8 mouse cellular contexts compared by ENCODE assay signal in the genomic region with DNA sequence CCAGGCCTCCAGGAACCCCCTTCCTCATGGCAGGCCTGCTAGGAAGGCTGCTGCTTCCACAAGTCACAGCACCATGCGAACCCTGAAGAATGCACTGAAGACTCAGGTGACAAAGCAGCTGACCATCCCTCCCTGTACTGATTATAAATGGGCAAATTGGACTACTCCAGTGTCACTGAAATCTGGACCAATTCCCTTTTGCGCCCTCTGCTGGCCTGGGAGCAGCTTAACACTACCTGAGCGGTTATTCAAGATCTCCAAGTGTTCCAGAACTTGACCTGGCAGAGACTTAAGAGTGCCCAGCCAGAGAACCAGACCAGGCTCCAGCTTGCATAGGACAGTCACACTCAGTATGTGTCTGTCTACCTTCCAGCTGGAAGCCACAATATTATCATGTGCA. TPM values are rescaled to one million over a fixed set of nuclear protein-coding genes. Genes with fewer than 3 reads are reported as not detected.
DNase-seq lines count a peak whose midpoint lies in the region; ATAC-seq and TF ChIP-seq lines count a peak whose summit lies in the region.

No protein-coding gene starts in this region.

- no peak overlapping the region for H3K4me2 ChIP-seq in neural tube, embryonic 15.5 days
- H3K4me2 ChIP-seq in forebrain, postnatal 0 days (ENCODE audit: low read depth), result no peak overlapping the region
- no peak overlapping the region for H3K4me2 ChIP-seq in liver, embryonic 13.5 days

- no peak overlapping the region for H3K4me3 ChIP-seq in neural tube, embryonic 15.5 days (replicated peaks)
- H3K4me3 ChIP-seq in forebrain, postnatal 0 days (ENCODE audit: low read depth, low read length), result no peak overlapping the region
- no peak overlapping the region for H3K4me3 ChIP-seq in kidney, adult 2 months (ENCODE audit: insufficient read depth, low read depth, low read length)
- H3K4me3 ChIP-seq in liver, embryonic 13.5 days (replicated peaks), result no peak overlapping the region

- TF ChIP-seq CTCF in forebrain, postnatal 0 days (IDR thresholded peaks at IDR 0.05; ENCODE audit: low read depth), result peak; percentile 80
- peak; percentile 85 for TF ChIP-seq CTCF in kidney, adult 2 months (conservative IDR thresholded peaks at IDR 0.05; ENCODE audit: insufficient read depth, insufficient read length, low read depth, low read length)

- no peaks in the 10 kb centered on the region for H3K9me3 ChIP-seq in neural tube, embryonic 15.5 days (replicated peaks)
- H3K9me3 ChIP-seq in forebrain, postnatal 0 days (ENCODE audit: low read length), result no peaks in the 10 kb centered on the region
- no peaks in the 10 kb centered on the region for H3K9me3 ChIP-seq in liver, embryonic 13.5 days (replicated peaks)

- no peak for ATAC-seq in neural tube, embryonic 15.5 days (ENCODE audit: low FRiP score)
- peak; percentile 47; the same call in 1 of the 2 replicates for ATAC-seq in forebrain, postnatal 0 days
- ATAC-seq in liver, embryonic 13.5 days (ENCODE audit: low read depth), result no peak

- H3K27ac ChIP-seq in neural tube, embryonic 15.5 days (replicated peaks), result no peak overlapping the region
- no peak overlapping the region for H3K27ac ChIP-seq in forebrain, postnatal 0 days (ENCODE audit: low read depth, low read length)
- no peak overlapping the region for H3K27ac ChIP-seq in kidney, adult 2 months (ENCODE audit: insufficient read depth, low read depth, low read length)
- no peak overlapping the region for H3K27ac ChIP-seq in liver, embryonic 13.5 days

- 31% methylated on average over 3 of the region's 3 CpGs for WGBS in neural tube, embryonic 15.5 days
- WGBS in forebrain, postnatal 0 days, result 25% methylated on average over 3 of the region's 3 CpGs
- WGBS in kidney, adult 2 months, result 19% methylated on average over 3 of the region's 3 CpGs
- whole genome bisulfite sequencing in liver, embryonic 13.5 days (ENCODE audit: insufficient replicate concordance), result 27% methylated on average over 3 of the region's 3 CpGs

- peaks cover 6% of the 10 kb centered on the region; the same call in 1 of the 2 replicates for H3K4me1 ChIP-seq in neural tube, embryonic 15.5 days
- H3K4me1 ChIP-seq in forebrain, postnatal 0 days (ENCODE audit: insufficient read depth), result no peaks in the 10 kb centered on the region
- no peaks in the 10 kb centered on the region for H3K4me1 ChIP-seq in kidney, adult 2 months (ENCODE audit: control insufficient read depth, insufficient read depth, low read length)
- 0 out of 2 replicates have a peak, but pooled peaks cover 3% of the 10 kb centered on the region for H3K4me1 ChIP-seq in liver, embryonic 13.5 days (replicated peaks)

- H3K27me3 ChIP-seq in neural tube, embryonic 15.5 days (replicated peaks), result no peaks in the 10 kb centered on the region
- no peaks in the 10 kb centered on the region for H3K27me3 ChIP-seq in forebrain, postnatal 0 days (ENCODE audit: insufficient read depth, low read length)
- H3K27me3 ChIP-seq in kidney, adult 2 months (replicated peaks; ENCODE audit: control insufficient read depth, insufficient read depth, low read length), result no peaks in the 10 kb centered on the region
- H3K27me3 ChIP-seq in liver, embryonic 13.5 days, result no peaks in the 10 kb centered on the region

- no peak for TF ChIP-seq POLR2A in kidney, adult 2 months (IDR thresholded peaks at IDR 0.05; ENCODE audit: low read depth, low read length)

- peak; percentile 70 for DNase-seq in neural tube, embryonic 10.5 days (ENCODE audit: extremely low spot score, low spot score)
- DNase-seq in c-Kit-positive CD71-negative TER-119-negative erythroid progenitor cells, embryonic 14.5 days (ENCODE audit: low read depth), result peak; percentile 81
- DNase-seq in forebrain, postnatal 0 days, result peak; percentile 79
- peak; percentile 84 for DNase-seq in kidney, adult 2 months
- peak; percentile 51 for DNase-seq in liver, embryonic 13.5 days
- DNase-seq in retina, postnatal 1 day, result peak; percentile 86
- peak; percentile 58 for DNase-seq in urinary bladder, postnatal 10 days (ENCODE audit: low spot score)

- no peak overlapping the region for H3K9ac ChIP-seq in neural tube, embryonic 15.5 days (replicated peaks)
- H3K9ac ChIP-seq in forebrain, postnatal 0 days, result no peak overlapping the region
- H3K9ac ChIP-seq in liver, embryonic 13.5 days, result no peak overlapping the region

- peaks cover 58% of the 10 kb centered on the region for H3K36me3 ChIP-seq in neural tube, embryonic 15.5 days
- peaks cover 57% of the 10 kb centered on the region for H3K36me3 ChIP-seq in forebrain, postnatal 0 days (ENCODE audit: insufficient read depth)
- H3K36me3 ChIP-seq in kidney, adult 2 months (ENCODE audit: control insufficient read depth, insufficient read depth, low read length), result peaks cover 10% of the 10 kb centered on the region
- H3K36me3 ChIP-seq in liver, embryonic 13.5 days, result peaks cover 63% of the 10 kb centered on the region

RNA-seq across cellular contexts. Expression of a gene that starts 14.8 kb away (rescaled TPM):
- 72.1 and 81.1 TPM in 2 replicates for polyA plus RNA-seq in neural tube, embryonic 15.5 days (2015; fragmentation: Nextera tagmentation; extraction: Ambion mirVana)
- total RNA-seq in forebrain, postnatal 0 days (2014; rRNA removed), result 89.8 and 102 TPM in 2 replicates
- 52.2 and 73.1 TPM in 2 replicates for polyA plus RNA-seq in forebrain, postnatal 0 days (2015; fragmentation: Nextera tagmentation; extraction: Ambion mirVana)
- polyA plus RNA-seq in kidney, adult 2 months (2012; rRNA removed), result 19.0 and 24.4 TPM in 2 replicates
- 12.4 and 13.4 TPM in 2 replicates for polyA plus RNA-seq in liver, embryonic 13.5 days (2015; fragmentation: Nextera tagmentation; extraction: Ambion mirVana)

RNA-seq across cellular contexts. Expression of a gene that starts 21.7 kb away (rescaled TPM):
- 57.0 and 65.8 TPM in 2 replicates for polyA plus RNA-seq in neural tube, embryonic 15.5 days (2015; fragmentation: Nextera tagmentation; extraction: Ambion mirVana)
- total RNA-seq in forebrain, postnatal 0 days (2014; rRNA removed), result 25.8 and 32.1 TPM in 2 replicates
- 39.8 and 54.1 TPM in 2 replicates for polyA plus RNA-seq in forebrain, postnatal 0 days (2015; fragmentation: Nextera tagmentation; extraction: Ambion mirVana)
- 24.3 and 26.1 TPM in 2 replicates for polyA plus RNA-seq in kidney, adult 2 months (2012; rRNA removed)
- polyA plus RNA-seq in liver, embryonic 13.5 days (2015; fragmentation: Nextera tagmentation; extraction: Ambion mirVana), result 30.7 and 42.3 TPM in 2 replicates

RNA-seq across cellular contexts. Expression of a gene that starts 50.0 kb away (rescaled TPM):
- polyA plus RNA-seq in neural tube, embryonic 15.5 days (2015; fragmentation: Nextera tagmentation; extraction: Ambion mirVana), result 117 and 123 TPM in 2 replicates
- 97.4 and 118 TPM in 2 replicates for total RNA-seq in forebrain, postnatal 0 days (2014; rRNA removed)
- polyA plus RNA-seq in forebrain, postnatal 0 days (2015; fragmentation: Nextera tagmentation; extraction: Ambion mirVana), result 122 and 126 TPM in 2 replicates
- 9.3 and 13.0 TPM in 2 replicates for polyA plus RNA-seq in kidney, adult 2 months (2012; rRNA removed)
- 56.2 and 67.0 TPM in 2 replicates for polyA plus RNA-seq in liver, embryonic 13.5 days (2015; fragmentation: Nextera tagmentation; extraction: Ambion mirVana)

RNA-seq across cellular contexts. Expression of a gene that starts 50.3 kb away (rescaled TPM):
- 4.7 and 9.1 TPM in 2 replicates for polyA plus RNA-seq in neural tube, embryonic 15.5 days (2015; fragmentation: Nextera tagmentation; extraction: Ambion mirVana)
- 2.9 and 12.1 TPM in 2 replicates for total RNA-seq in forebrain, postnatal 0 days (2014; rRNA removed)
- polyA plus RNA-seq in forebrain, postnatal 0 days (2015; fragmentation: Nextera tagmentation; extraction: Ambion mirVana), result 1.7 and 3.3 TPM in 2 replicates
- 0.71 and 0.77 TPM in 2 replicates for polyA plus RNA-seq in kidney, adult 2 months (2012; rRNA removed)
- 22.6 and 26.0 TPM in 2 replicates for polyA plus RNA-seq in liver, embryonic 13.5 days (2015; fragmentation: Nextera tagmentation; extraction: Ambion mirVana)
